Mouse (Mus musculus) olfactory bulb, adult 2 months (tissue): Measurements from ENCODE around the gene She.

ENCODE experiments used
- CTCF ChIP-seq: fragments of 200-500 bp; IDR thresholded peaks from 2 replicates; pipeline ENCODE4 v1.5.1; 2012; ENCODE audit warnings: low read depth, mild to moderate bottlenecking, low read length, moderate library complexity; ENCODE audit not compliant: insufficient read depth
- POLR2A ChIP-seq: fragments of 200-500 bp; IDR thresholded peaks from 2 replicates; pipeline ENCODE4 v1.6.1; 2012; ENCODE audit warnings: mild to moderate bottlenecking, low read depth, low read length, moderate library complexity; ENCODE audit not compliant: insufficient read depth

- TF ChIP-seq CTCF (no peak), POLR2A (no peak)
These were observed 44.6 kb downstream of the She start for GRCm38 (mm10) chr3:89875781-89876180.
